Mouse (Mus musculus) ES-E14 (cell line): ENCODE data around the gene Ulk4. TPM values are rescaled to one million over a fixed set of nuclear protein-coding genes. Genes with fewer than 3 reads are reported as not detected.

ENCODE experiments used
- DNase-seq: peaks from one replicate; pipeline ENCODE4 v3.0.0-alpha.2; 2013; ENCODE audit warnings: low read depth, low spot score
- H3K27ac ChIP-seq: 2 replicates; pipeline ENCODE4 v1.5.1; 2012; ENCODE audit warnings: low read depth, mild to moderate bottlenecking, low read length, moderate library complexity, mixed read lengths; ENCODE audit not compliant: poor library complexity, insufficient read depth, severe bottlenecking
- H3K36me3 ChIP-seq: 2 replicates; pipeline ENCODE4 v1.6.1; 2012; ENCODE audit warnings: mild to moderate bottlenecking, low read length, moderate library complexity, mixed read lengths; ENCODE audit not compliant: control insufficient read depth, poor library complexity, insufficient read depth, severe bottlenecking
- H3K4me1 ChIP-seq, 2 experiments: fragments of 150-350 bp in 1 of 2; sonication (generic) in 1 of 2; 2 replicates each; pipeline ENCODE4 v1.6.1; 2012; ENCODE audit warnings: low read length in 2 of 2, mild to moderate bottlenecking in 1 of 2, mixed read lengths in 1 of 2; ENCODE audit not compliant: control insufficient read depth in 2 of 2, insufficient read depth in 2 of 2, poor library complexity in 1 of 2
- H3K4me3 ChIP-seq, 2 experiments: fragments of 150-350 bp in 1 of 2; sonication (generic) in 1 of 2; 2 replicates each; pipeline ENCODE4 v1.5.1; 2012; ENCODE audit warnings: low read length in 2 of 2, low read depth in 1 of 2, mild to moderate bottlenecking in 1 of 2, mixed read lengths in 1 of 2; ENCODE audit not compliant: insufficient read depth in 1 of 2, poor library complexity in 1 of 2, severe bottlenecking in 1 of 2
- H3K9ac ChIP-seq: 2 replicates; pipeline ENCODE4 v1.6.1; 2012; ENCODE audit warnings: low read depth, mild to moderate bottlenecking, low read length, mixed read lengths; ENCODE audit not compliant: poor library complexity, insufficient read depth, severe bottlenecking
- H3K9me3 ChIP-seq: fragments of 150-350 bp; sonication (generic); 2 replicates; pipeline ENCODE4 v1.6.1; 2012; ENCODE audit warnings: low read depth, mild to moderate bottlenecking, low read length; ENCODE audit not compliant: control insufficient read depth, insufficient read depth
- CHD2 ChIP-seq: IDR thresholded peaks from 2 replicates; pipeline ENCODE4 v1.6.1; 2014; ENCODE audit warnings: mild to moderate bottlenecking, low read depth, low read length, inconsistent platforms
- HCFC1 ChIP-seq: IDR thresholded peaks from 2 replicates; pipeline ENCODE4 v1.6.1; 2012; ENCODE audit warnings: low read length, inconsistent platforms, borderline replicate concordance; ENCODE audit not compliant: insufficient read depth
- MAFK ChIP-seq: IDR thresholded peaks from 2 replicates; pipeline ENCODE4 v1.6.1; 2014; ENCODE audit warnings: mild to moderate bottlenecking, low read depth, low read length, inconsistent platforms; ENCODE audit not compliant: insufficient read depth
- ZC3H11A ChIP-seq: IDR thresholded peaks from 2 replicates; pipeline ENCODE4 v1.6.1; 2012; ENCODE audit warnings: low read depth, mild to moderate bottlenecking, inconsistent platforms, low read length, borderline replicate concordance
- ZNF384 ChIP-seq: IDR thresholded peaks from 2 replicates; pipeline ENCODE4 v1.6.1; 2012; ENCODE audit warnings: low read depth, low read length, inconsistent platforms
- in situ Hi-C, 2 experiments: fragments of 600-800 bp; cut with MboI; formaldehyde crosslinking; loops; one replicate each; pipeline ENCODE4 v1.15.1; 2025; ENCODE audit warnings: low sequenced_read_pairs in 2 of 2, inconsistent platforms in 1 of 2; ENCODE audit not compliant: unreplicated experiment in 2 of 2
- total RNA-seq: library from RNA; depleted of rRNA; stranded (reverse); fragments of 300-350 nt; gene quantifications from 2 replicates; pipeline ENCODE4 v1.2.3, GENCODE M21; 2012

The Ulk4 gene
- total RNA-seq, 1 experiment, result 31.5 TPM

GRCm38 (mm10) chr9:121171609-121172008 is 105.4 kb downstream of the Ulk4 start:
- in situ Hi-C loops, result no loop called here
- TF ChIP-seq ZC3H11A (no peak), MAFK (no peak), CHD2 (no peak), ZNF384 (no peak), HCFC1 (no peak)

GRCm38 (mm10) chr9:121164607-121165006 is 112.4 kb downstream of the Ulk4 start:
- Histone ChIP-seq H3K27ac (no peak overlapping the region; the same call in 1 of the 2 replicates), H3K4me1 (no peaks in the 10 kb centered on the region), H3K36me3 (peaks cover 1% of the 10 kb centered on the region; the same call in 1 of the 2 replicates), H3K9ac (no peak overlapping the region), H3K4me3 (no peak overlapping the region), H3K9me3 (no peaks in the 10 kb centered on the region)
- TF ChIP-seq ZC3H11A (no peak), MAFK (no peak), CHD2 (no peak), HCFC1 (no peak), ZNF384 (no peak)
- in situ Hi-C loops, result no loop called here
- no peak for DNase-seq

More at GRCm38 (mm10) chr9:121171609-121172008, 105.4 kb downstream of the Ulk4 start:
- H3K4me3 ChIP-seq, result no peak overlapping the region
- no peaks in the 10 kb centered on the region for H3K4me1 ChIP-seq
- H3K36me3 ChIP-seq, result peaks cover 1% of the 10 kb centered on the region; the same call in 1 of the 2 replicates
- no peak for DNase-seq
- H3K27ac ChIP-seq, result no peak overlapping the region
- no peak overlapping the region for H3K9ac ChIP-seq
- H3K9me3 ChIP-seq, result no peaks in the 10 kb centered on the region

- no peak for DNase-seq
- no peak for TF ChIP-seq ZNF384
- TF ChIP-seq MAFK, result no peak
- no peak for TF ChIP-seq CHD2
- no peak for TF ChIP-seq ZC3H11A
- TF ChIP-seq HCFC1, result no peak
- Histone ChIP-seq H3K36me3 (peaks cover 1% of the 10 kb centered on the region; the same call in 1 of the 2 replicates), H3K27ac (no peak overlapping the region), H3K9ac (no peak overlapping the region), H3K9me3 (no peaks in the 10 kb centered on the region), H3K4me3 (no peak overlapping the region), H3K4me1 (no peaks in the 10 kb centered on the region)
- in situ Hi-C loops, result no loop called here
Observed at GRCm38 (mm10) chr9:121162789-121163188, 114.2 kb downstream of the Ulk4 start.

GRCm38 (mm10) chr9:121161818-121162565 is 115.0 kb downstream of the Ulk4 start:
- no peak for DNase-seq
- H3K4me3 ChIP-seq, result no peak overlapping the region
- no peak overlapping the region for H3K9ac ChIP-seq
- no peaks in the 10 kb centered on the region for H3K4me1 ChIP-seq
- no peak overlapping the region for H3K27ac ChIP-seq
- H3K36me3 ChIP-seq, result peaks cover under 1% of the 10 kb centered on the region; the same call in 1 of the 2 replicates
- no peak for TF ChIP-seq CHD2
- in situ Hi-C loops, result no loop called here
- H3K9me3 ChIP-seq, result no peaks in the 10 kb centered on the region
